ENCODE assay signal across 19 mouse cellular contexts in the genomic region with DNA sequence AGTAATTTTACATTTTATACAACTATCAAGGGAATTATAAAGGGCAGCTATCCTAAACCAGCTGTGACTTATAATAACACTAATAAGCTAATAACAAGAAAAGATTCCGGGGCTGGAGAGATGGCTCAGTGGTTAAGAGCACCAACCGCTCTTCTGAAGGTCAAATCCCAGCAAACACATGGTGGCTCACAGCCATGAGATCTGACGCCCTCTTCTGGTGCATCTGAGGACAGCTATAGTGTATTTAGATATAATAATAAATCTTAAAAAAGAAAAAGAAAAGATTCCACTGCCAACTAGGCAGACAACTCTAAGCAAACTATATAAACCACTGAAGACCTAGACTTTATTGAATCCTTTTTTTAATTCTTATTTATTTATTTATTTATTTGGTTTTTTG. TPM values are rescaled to one million over a fixed set of nuclear protein-coding genes. Genes with fewer than 3 reads are reported as not detected.
DNase-seq lines count a peak whose midpoint lies in the region; ATAC-seq and TF ChIP-seq lines count a peak whose summit lies in the region.
"Had no signal": no experiment of that assay in that cellular context is flagged by ENCODE, and none has a peak within 500 bp of the region (broad histone marks: within the 10 kb centered on the region; RNA-seq: fewer than 3 reads in every experiment).

No protein-coding gene starts in this region.

- H3K4me1 ChIP-seq in hindbrain, postnatal 0 days (ENCODE audit: insufficient read depth, low read length) = no peaks in the 10 kb centered on the region
- no peaks in the 10 kb centered on the region for H3K4me1 ChIP-seq in hindbrain, embryonic 10.5 days (replicated peaks)
- no peaks in the 10 kb centered on the region for H3K4me1 ChIP-seq in lung, postnatal 0 days (ENCODE audit: insufficient read depth, low read depth, low read length)
- no peaks in the 10 kb centered on the region for H3K4me1 ChIP-seq in ES-Bruce4 (ENCODE audit: control insufficient read depth, insufficient read depth, low read length)
- H3K4me1 ChIP-seq in cerebellum, adult 2 months (ENCODE audit: control insufficient read depth, insufficient read depth, low read length) = no peaks in the 10 kb centered on the region
- H3K4me1 ChIP-seq: embryonic facial prominence, embryonic 10.5 days; forebrain, embryonic 10.5 days; heart, embryonic 12.5 days; midbrain, embryonic 13.5 days; neural tube, embryonic 15.5 days had no signal

- H3K4me3 ChIP-seq in hindbrain, postnatal 0 days (ENCODE audit: low read length) = no peak overlapping the region
- no peak overlapping the region for H3K4me3 ChIP-seq in hindbrain, embryonic 10.5 days
- no peak overlapping the region for H3K4me3 ChIP-seq in lung, postnatal 0 days (ENCODE audit: low read depth, low read length)
- H3K4me3 ChIP-seq in ES-Bruce4 (ENCODE audit: low read depth, low read length) = no peak overlapping the region
- H3K4me3 ChIP-seq in cerebellum, adult 2 months (replicated peaks; ENCODE audit: insufficient read depth, low read depth, low read length) = no peak overlapping the region
- H3K4me3 ChIP-seq: embryonic facial prominence, embryonic 10.5 days; forebrain, embryonic 10.5 days; heart, embryonic 12.5 days; liver, embryonic 15.5 days; midbrain, embryonic 13.5 days; neural tube, embryonic 15.5 days had no signal

- H3K27me3 ChIP-seq in hindbrain, postnatal 0 days (ENCODE audit: insufficient read depth, low read length) = no peaks in the 10 kb centered on the region
- H3K27me3 ChIP-seq in hindbrain, embryonic 10.5 days (ENCODE audit: insufficient read depth, poor library complexity, severe bottlenecking) = no peaks in the 10 kb centered on the region
- no peaks in the 10 kb centered on the region for H3K27me3 ChIP-seq in lung, postnatal 0 days (replicated peaks; ENCODE audit: insufficient read depth, low read length)
- H3K27me3 ChIP-seq in ES-Bruce4 (ENCODE audit: control insufficient read depth, insufficient read depth, low read length, poor library complexity, severe bottlenecking) = no peaks in the 10 kb centered on the region
- no peaks in the 10 kb centered on the region for H3K27me3 ChIP-seq in cerebellum, adult 2 months (ENCODE audit: control insufficient read depth, insufficient read depth, low read length)
- H3K27me3 ChIP-seq: heart, embryonic 12.5 days; liver, embryonic 15.5 days; midbrain, embryonic 13.5 days; neural tube, embryonic 15.5 days had no signal

- no peak for ATAC-seq in hindbrain, postnatal 0 days
- no peak for ATAC-seq in lung, postnatal 0 days
- 0 out of 2 replicates have a peak, but pooled peaks have one; percentile 48 for ATAC-seq in megakaryocyte progenitor cell, adult 5-6 weeks (replicated peaks; ENCODE audit: poor library complexity)
- ATAC-seq: midbrain, embryonic 13.5 days had no signal

- TF ChIP-seq POLR2A in ES-Bruce4 (IDR thresholded peaks at IDR 0.05; ENCODE audit: insufficient read depth, low read length) = no peak
- TF ChIP-seq POLR2A in cerebellum, adult 2 months (IDR thresholded peaks at IDR 0.05; ENCODE audit: borderline replicate concordance, insufficient read depth, low read length) = no peak

- no peak overlapping the region for H3K27ac ChIP-seq in hindbrain, postnatal 0 days
- no peak overlapping the region for H3K27ac ChIP-seq in hindbrain, embryonic 10.5 days
- H3K27ac ChIP-seq in lung, postnatal 0 days (ENCODE audit: low read length) = no peak overlapping the region
- no peak overlapping the region for H3K27ac ChIP-seq in ES-Bruce4 (ENCODE audit: insufficient read depth, low read length)
- no peak overlapping the region for H3K27ac ChIP-seq in cerebellum, adult 2 months (ENCODE audit: insufficient read depth, low read length)
- H3K27ac ChIP-seq: embryonic facial prominence, embryonic 10.5 days; forebrain, embryonic 10.5 days; liver, embryonic 15.5 days; midbrain, embryonic 13.5 days; neural tube, embryonic 15.5 days had no signal

- H3K9me3 ChIP-seq in hindbrain, postnatal 0 days (ENCODE audit: low read length) = no peaks in the 10 kb centered on the region
- no peaks in the 10 kb centered on the region for H3K9me3 ChIP-seq in hindbrain, embryonic 10.5 days
- H3K9me3 ChIP-seq in lung, postnatal 0 days (ENCODE audit: low read length) = no peaks in the 10 kb centered on the region
- H3K9me3 ChIP-seq in ES-Bruce4 (replicated peaks; ENCODE audit: control insufficient read depth, insufficient read depth, low read length, poor library complexity, severe bottlenecking) = no peaks in the 10 kb centered on the region
- H3K9me3 ChIP-seq: embryonic facial prominence, embryonic 10.5 days; forebrain, embryonic 10.5 days; G1E; heart, embryonic 12.5 days; liver, embryonic 15.5 days; midbrain, embryonic 13.5 days; neural tube, embryonic 15.5 days had no signal

- no peak for TF ChIP-seq EP300 in lung, postnatal 0 days (IDR thresholded peaks at IDR 0.05)
- no peak for TF ChIP-seq EP300 in ES-Bruce4 (IDR thresholded peaks at IDR 0.05; ENCODE audit: insufficient read depth, low read depth, low read length)

- no peak overlapping the region for H3K9ac ChIP-seq in hindbrain, postnatal 0 days (replicated peaks; ENCODE audit: low read length)
- no peak overlapping the region for H3K9ac ChIP-seq in lung, postnatal 0 days (replicated peaks; ENCODE audit: low read depth)
- no peak overlapping the region for H3K9ac ChIP-seq in ES-Bruce4 (ENCODE audit: low read depth, poor library complexity, severe bottlenecking)
- H3K9ac ChIP-seq: heart, embryonic 12.5 days; liver, embryonic 15.5 days; midbrain, embryonic 13.5 days; neural tube, embryonic 15.5 days had no signal

- H3K36me3 ChIP-seq in hindbrain, postnatal 0 days (ENCODE audit: insufficient read depth, low read length) = peaks cover 40% of the 10 kb centered on the region
- peaks cover 93% of the 10 kb centered on the region for H3K36me3 ChIP-seq in hindbrain, embryonic 10.5 days
- peaks cover 29% of the 10 kb centered on the region; the same call in 1 of the 2 replicates for H3K36me3 ChIP-seq in lung, postnatal 0 days (ENCODE audit: insufficient read depth, low read length)
- H3K36me3 ChIP-seq in ES-Bruce4 (ENCODE audit: control insufficient read depth, insufficient read depth, low read length, poor library complexity, severe bottlenecking) = peaks cover 67% of the 10 kb centered on the region

- peak; percentile 10 for DNase-seq in hindbrain, postnatal 0 days (ENCODE audit: low spot score)
- DNase-seq in hindbrain, embryonic 10.5 days (ENCODE audit: low spot score) = no peak
- DNase-seq in lung, postnatal 0 days (ENCODE audit: low spot score) = no peak
- DNase-seq in lung, postnatal 10 days = no peak
- DNase-seq in urinary bladder, postnatal 10 days (ENCODE audit: low spot score) = no peak
- no peak for DNase-seq in cerebellum, adult 2 months
- DNase-seq: cerebellum, adult 8-10 months; gastrocnemius, postnatal 10 days; kidney, adult 9 months; right cerebral cortex, postnatal 25 days had no signal

- TF ChIP-seq CTCF in hindbrain, postnatal 0 days (IDR thresholded peaks at IDR 0.05; ENCODE audit: low read depth) = 0 out of 2 replicates have a peak, but pooled peaks have one; percentile 20
- peak; percentile 34 for TF ChIP-seq CTCF in lung, postnatal 0 days (IDR thresholded peaks at IDR 0.05)
- peak; percentile 18 for TF ChIP-seq CTCF in ES-Bruce4 (IDR thresholded peaks at IDR 0.05; ENCODE audit: low read depth, low read length)
- no peak for TF ChIP-seq CTCF in cerebellum, adult 2 months (IDR thresholded peaks at IDR 0.05; ENCODE audit: borderline replicate concordance, insufficient read depth, low read depth, low read length)

- H3K4me2 ChIP-seq in hindbrain, postnatal 0 days (ENCODE audit: low read depth, low read length) = no peak overlapping the region
- no peak overlapping the region for H3K4me2 ChIP-seq in lung, postnatal 0 days (replicated peaks; ENCODE audit: low read depth, low read length)
- H3K4me2 ChIP-seq: heart, embryonic 12.5 days; liver, embryonic 15.5 days; midbrain, embryonic 13.5 days; neural tube, embryonic 15.5 days had no signal

- WGBS in hindbrain, postnatal 0 days = 78% methylated on average over 3 of the region's 3 CpGs
- WGBS in hindbrain, embryonic 10.5 days = 85% methylated on average over 3 of the region's 3 CpGs
- 87% methylated on average over 3 of the region's 3 CpGs for WGBS in lung, postnatal 0 days
- 72% methylated on average over 3 of the region's 3 CpGs for WGBS in cerebellum, adult 2 months

RNA-seq across cellular contexts. Expression of gene Sbno1, which starts 15.0 kb away (rescaled TPM):
- 30.4 and 35.9 TPM in 2 replicates for total RNA-seq in hindbrain, postnatal 0 days (2014; rRNA removed)
- polyA plus RNA-seq in hindbrain, postnatal 0 days (2015; fragmentation: Nextera tagmentation; extraction: Ambion mirVana) = 71.0 and 73.6 TPM in 2 replicates
- 84.6 and 86.6 TPM in 2 replicates for polyA plus RNA-seq in hindbrain, embryonic 10.5 days (2016; fragmentation: Nextera tagmentation; extraction: Ambion mirVana)
- polyA plus RNA-seq in lung, postnatal 0 days (2015; fragmentation: Nextera tagmentation; extraction: Ambion mirVana) = 46.5 and 58.0 TPM in 2 replicates
- 177 and 189 TPM in 2 replicates for polyA plus RNA-seq in ES-Bruce4 (2011; ENCODE audit: insufficient read depth, insufficient read length, low read depth, missing spikeins)
- 94.8 and 95.7 TPM in 2 replicates for total RNA-seq in megakaryocyte progenitor cell, adult 5-6 weeks (2015)
- total RNA-seq in megakaryocyte progenitor cell, adult 5-6 weeks (2017) = 162 and 219 TPM in 2 replicates
- 48.3 and 50.3 TPM in 2 replicates for polyA plus RNA-seq in cerebellum, adult 2 months (2012; rRNA removed)

RNA-seq across cellular contexts. Expression of gene Kmt5a, which starts 28.9 kb away (rescaled TPM):
- total RNA-seq in hindbrain, postnatal 0 days (2014; rRNA removed) = 28.0 and 48.5 TPM in 2 replicates
- 17.2 and 20.5 TPM in 2 replicates for polyA plus RNA-seq in hindbrain, postnatal 0 days (2015; fragmentation: Nextera tagmentation; extraction: Ambion mirVana)
- 34.3 and 43.7 TPM in 2 replicates for polyA plus RNA-seq in hindbrain, embryonic 10.5 days (2016; fragmentation: Nextera tagmentation; extraction: Ambion mirVana)
- 18.0 and 21.9 TPM in 2 replicates for polyA plus RNA-seq in lung, postnatal 0 days (2015; fragmentation: Nextera tagmentation; extraction: Ambion mirVana)
- 166 and 187 TPM in 2 replicates for polyA plus RNA-seq in ES-Bruce4 (2011; ENCODE audit: insufficient read depth, insufficient read length, low read depth, missing spikeins)
- total RNA-seq in megakaryocyte progenitor cell, adult 5-6 weeks (2015) = 285 and 312 TPM in 2 replicates
- 134 and 164 TPM in 2 replicates for total RNA-seq in megakaryocyte progenitor cell, adult 5-6 weeks (2017)
- polyA plus RNA-seq in cerebellum, adult 2 months (2012; rRNA removed) = 59.1 and 61.6 TPM in 2 replicates

RNA-seq across cellular contexts. Expression of gene Cdk2ap1, which starts 47.9 kb away (rescaled TPM):
- total RNA-seq in hindbrain, postnatal 0 days (2014; rRNA removed) = 209 and 223 TPM in 2 replicates
- polyA plus RNA-seq in hindbrain, postnatal 0 days (2015; fragmentation: Nextera tagmentation; extraction: Ambion mirVana) = 102 and 109 TPM in 2 replicates
- polyA plus RNA-seq in hindbrain, embryonic 10.5 days (2016; fragmentation: Nextera tagmentation; extraction: Ambion mirVana) = 71.2 and 95.2 TPM in 2 replicates
- 39.3 and 49.3 TPM in 2 replicates for polyA plus RNA-seq in lung, postnatal 0 days (2015; fragmentation: Nextera tagmentation; extraction: Ambion mirVana)
- 122 and 125 TPM in 2 replicates for polyA plus RNA-seq in ES-Bruce4 (2011; ENCODE audit: insufficient read depth, insufficient read length, low read depth, missing spikeins)
- total RNA-seq in megakaryocyte progenitor cell, adult 5-6 weeks (2015) = 256 and 268 TPM in 2 replicates
- 174 and 218 TPM in 2 replicates for total RNA-seq in megakaryocyte progenitor cell, adult 5-6 weeks (2017)
- 267 and 279 TPM in 2 replicates for polyA plus RNA-seq in cerebellum, adult 2 months (2012; rRNA removed)
